Mouse (Mus musculus): ENCODE measurements at regions not wholly inside any gene's neighbourhood (a gene's known extent, or its start where the extent isn't known, plus 50 kb on each side); places are given as distances from the start of the nearest gene placed in this dataset.

- DNase-seq (ENCODE audit: extremely low spot score), result peak; percentile 62
Observed at GRCm38 (mm10) chr19:15649368-15649767, 297.8 kb downstream of the Psat1 start.

GRCm38 (mm10) chr19:15647313-15647712, 299.8 kb downstream of the Psat1 start:
- no peak for DNase-seq (ENCODE audit: extremely low spot score)

- DNase-seq (ENCODE audit: extremely low spot score), result no peak
Observed at GRCm38 (mm10) chr19:15644786-15645185, 302.4 kb downstream of the Psat1 start.

- DNase-seq (ENCODE audit: extremely low spot score), result peak; percentile 54
Observed at GRCm38 (mm10) chr19:15617233-15617915, 329.8 kb downstream of the Psat1 start.

- DNase-seq (ENCODE audit: extremely low spot score), result peak; percentile 67
Observed at GRCm38 (mm10) chr19:15614648-15615561, 332.2 kb downstream of the Psat1 start.

DNA sequence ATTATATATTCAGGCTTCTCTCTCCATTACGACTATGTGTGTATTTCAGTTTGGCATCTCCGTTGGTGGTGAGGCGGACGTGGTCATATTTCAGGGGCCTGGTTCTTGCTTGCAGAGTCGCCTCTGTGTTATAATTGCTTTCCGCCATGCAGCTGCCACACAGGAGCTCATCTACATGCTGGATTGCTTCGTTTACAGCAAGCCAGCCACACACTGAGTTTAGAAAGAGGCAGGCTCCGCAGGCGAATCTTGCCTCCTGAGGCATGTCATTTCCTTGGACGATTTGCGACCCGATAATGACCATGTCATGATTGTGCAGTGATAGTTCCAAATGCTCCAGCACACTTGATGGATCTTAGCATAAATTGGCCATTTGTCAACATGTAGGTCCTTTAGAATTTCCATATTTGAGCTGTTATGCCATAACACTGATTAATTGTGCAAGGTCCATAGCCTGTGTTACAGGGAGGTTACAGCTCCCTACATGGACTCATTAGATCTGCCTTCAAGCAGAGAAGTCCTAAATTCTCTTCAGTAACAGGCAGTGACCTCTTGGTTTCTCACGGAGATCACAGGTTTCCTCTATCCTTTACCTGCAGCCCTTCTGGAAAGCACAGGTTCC, 335.9 kb downstream of the Psat1 start:
- DNase-seq (ENCODE audit: extremely low spot score), result no peak

GRCm38 (mm10) chr19:15606440-15606839, 340.7 kb downstream of the Psat1 start:
- no peak for DNase-seq (ENCODE audit: extremely low spot score)

DNA sequence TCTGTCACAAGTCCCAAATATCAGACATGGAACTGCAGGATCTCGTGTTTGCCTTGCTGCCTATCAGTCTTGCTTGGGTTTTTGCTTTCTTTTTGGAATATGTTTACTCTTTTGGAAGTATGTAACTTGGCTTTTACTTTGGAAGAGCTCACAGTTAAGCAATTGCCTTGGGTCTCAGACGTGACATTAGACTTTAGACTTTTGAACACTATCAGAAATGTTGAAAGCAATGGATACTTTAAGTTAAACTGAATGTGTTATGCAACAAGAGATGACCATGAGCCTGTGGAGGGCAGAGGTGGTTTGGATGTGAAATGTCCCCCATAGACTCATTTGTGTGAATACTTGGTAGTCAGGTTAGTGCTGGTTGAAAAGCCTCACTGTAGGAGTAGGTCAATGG, 354.3 kb downstream of the Psat1 start:
- no peak for DNase-seq (ENCODE audit: extremely low spot score)

DNA sequence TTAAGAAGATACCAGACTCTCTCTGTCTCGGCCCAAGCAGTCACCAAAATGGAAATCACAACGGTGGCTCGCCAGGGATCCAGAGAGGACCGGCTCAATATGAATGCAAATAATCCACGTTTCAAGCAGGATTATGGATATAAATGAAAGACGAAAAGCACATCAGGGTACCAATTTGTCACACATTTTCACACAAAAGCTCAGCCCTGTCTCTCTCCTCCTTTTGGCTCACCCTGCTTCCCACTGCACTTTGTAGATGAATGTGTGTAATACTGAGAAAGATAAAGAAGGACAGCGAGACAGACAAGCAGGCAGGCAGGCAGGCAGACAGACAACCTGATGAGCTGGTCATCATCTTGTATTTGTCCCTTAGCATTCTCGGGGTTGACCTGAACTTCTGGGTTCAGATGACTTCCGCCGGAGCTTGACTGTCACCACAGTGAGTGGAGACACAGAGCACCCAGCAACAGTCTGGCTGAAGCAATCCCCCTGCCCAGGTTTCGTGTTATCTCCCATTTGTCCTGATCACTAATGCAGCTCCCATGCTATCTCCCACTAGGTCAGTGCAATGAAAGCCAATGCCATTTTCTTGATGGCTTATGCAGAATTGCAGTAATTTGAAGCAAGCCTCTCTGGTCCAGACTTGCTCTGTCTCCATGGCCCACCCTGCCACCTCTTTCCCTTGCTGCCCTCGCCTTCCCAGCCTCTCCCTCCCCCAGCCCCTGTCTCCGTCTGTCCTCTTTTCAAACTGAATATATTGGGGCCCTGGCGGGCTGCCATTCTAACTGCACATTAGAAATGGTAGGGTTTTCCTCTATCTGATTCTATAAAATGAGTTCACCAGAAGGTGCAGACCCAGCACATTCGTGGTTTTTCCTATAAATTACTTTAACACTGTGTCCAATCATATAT, 363.1 kb downstream of the Psat1 start:
- DNase-seq (ENCODE audit: extremely low spot score), result peak; percentile 5

GRCm38 (mm10) chr19:15583106-15583781, 363.9 kb downstream of the Psat1 start:
- peak; percentile 25 for DNase-seq (ENCODE audit: extremely low spot score)

GRCm38 (mm10) chr19:15571204-15571603, 375.9 kb downstream of the Psat1 start:
- no peak for DNase-seq (ENCODE audit: extremely low spot score)

DNA sequence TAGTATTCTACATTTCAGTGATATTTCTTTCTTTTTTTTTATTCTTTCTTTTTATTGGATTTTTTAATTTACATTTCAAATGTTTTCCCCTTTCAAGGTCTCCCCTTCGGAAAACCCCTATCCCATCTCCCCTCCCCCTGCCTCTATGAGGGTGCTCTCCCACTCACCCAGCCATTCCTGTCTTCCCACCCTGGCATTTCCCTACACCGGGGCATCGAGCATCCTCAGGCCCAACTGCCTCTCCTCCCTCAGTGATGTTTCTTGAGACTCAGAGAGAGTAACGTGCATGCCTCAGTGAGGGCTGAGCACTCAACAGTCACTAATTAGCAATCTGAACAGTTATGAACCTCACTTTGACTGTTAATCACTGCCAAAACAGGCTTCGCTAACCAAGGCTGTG, 385.6 kb downstream of the Psat1 start:
- DNase-seq (ENCODE audit: extremely low spot score), result no peak

DNA sequence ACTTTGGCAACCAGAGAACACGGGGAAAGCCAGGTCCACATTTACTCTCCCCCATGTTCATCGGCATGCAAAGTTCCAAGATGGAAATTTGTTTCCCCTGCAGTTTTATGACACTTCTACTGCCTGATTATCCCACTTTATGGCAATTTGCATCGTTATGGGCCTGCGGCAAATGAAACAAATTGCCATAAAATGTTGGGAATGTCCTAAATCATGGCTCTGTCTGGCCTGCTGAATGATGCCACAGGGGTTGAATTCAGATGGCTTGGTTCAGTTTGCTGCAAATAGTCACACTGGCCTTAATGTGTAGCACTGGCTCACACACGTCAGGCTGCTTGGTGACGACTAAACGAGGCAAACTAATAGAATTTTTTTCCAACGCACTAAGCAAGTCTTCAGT, 393.2 kb downstream of the Psat1 start:
- DNase-seq (ENCODE audit: extremely low spot score), result no peak

DNA sequence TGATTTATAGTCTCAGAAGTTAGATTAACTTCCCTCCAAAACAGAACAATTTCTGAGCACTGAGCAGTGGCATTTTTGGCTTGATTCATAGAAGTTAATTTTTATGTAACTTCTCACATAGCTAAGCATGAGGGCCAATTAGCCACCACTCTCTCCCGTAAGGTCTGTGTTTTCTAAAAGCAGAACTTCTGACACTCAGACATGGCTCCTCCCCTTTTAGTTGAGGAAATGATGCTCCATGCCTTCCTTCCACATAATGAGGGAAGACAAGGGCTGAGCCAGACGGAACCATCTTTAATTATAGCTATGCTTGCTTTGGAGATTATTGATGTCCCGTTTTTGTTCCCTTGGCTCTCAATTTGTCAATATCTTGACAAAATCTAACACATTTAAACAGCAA, 429.3 kb downstream of the Psat1 start:
- no peak for DNase-seq (ENCODE audit: extremely low spot score)

GRCm38 (mm10) chr19:15516566-15517305, 430.4 kb downstream of the Psat1 start:
- peak; percentile 15 for DNase-seq (ENCODE audit: extremely low spot score)

GRCm38 (mm10) chr19:15513197-15513596, 433.9 kb downstream of the Psat1 start:
- no peak for DNase-seq (ENCODE audit: extremely low spot score)

DNA sequence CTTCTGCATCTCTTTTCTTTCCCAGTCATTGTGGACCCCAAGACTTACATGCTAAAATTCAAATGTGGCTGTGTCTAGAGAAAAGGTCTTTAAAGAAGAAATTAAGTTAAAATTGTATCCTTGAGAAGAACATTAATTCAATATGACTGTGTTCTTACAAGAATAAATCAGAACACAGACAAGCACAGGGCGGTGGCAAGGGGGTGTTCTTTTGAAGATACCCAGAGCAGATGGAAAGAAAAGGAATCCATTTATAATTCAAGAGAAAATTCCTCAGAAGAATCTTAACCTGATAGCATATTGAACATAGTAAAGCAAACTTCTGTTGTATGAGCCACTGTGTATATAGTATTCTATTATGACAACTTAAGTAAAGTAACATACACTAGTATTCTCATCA, 436.7 kb downstream of the Psat1 start:
- no peak for DNase-seq (ENCODE audit: extremely low spot score)

DNA sequence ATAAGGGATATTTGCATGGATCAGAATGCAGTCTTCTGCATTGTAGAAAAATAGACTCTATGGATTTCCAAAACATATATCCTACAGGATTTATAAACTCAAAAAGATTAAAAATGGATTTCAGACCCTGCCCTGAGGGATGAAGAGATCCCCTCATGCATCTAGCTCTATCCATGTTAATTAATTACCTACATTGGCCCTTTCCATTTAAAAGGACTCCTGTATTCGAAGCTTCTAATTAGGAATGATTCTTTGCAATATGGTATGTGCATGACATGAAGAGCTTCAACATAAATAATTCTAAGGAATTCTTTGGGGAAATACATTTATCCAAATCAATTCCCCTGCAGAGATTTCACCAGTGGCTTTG, 444.2 kb downstream of the Psat1 start:
- DNase-seq (ENCODE audit: extremely low spot score), result no peak

- no peak for DNase-seq (ENCODE audit: extremely low spot score)
Observed at GRCm38 (mm10) chr19:15502315-15502984, 444.7 kb downstream of the Psat1 start.

DNA sequence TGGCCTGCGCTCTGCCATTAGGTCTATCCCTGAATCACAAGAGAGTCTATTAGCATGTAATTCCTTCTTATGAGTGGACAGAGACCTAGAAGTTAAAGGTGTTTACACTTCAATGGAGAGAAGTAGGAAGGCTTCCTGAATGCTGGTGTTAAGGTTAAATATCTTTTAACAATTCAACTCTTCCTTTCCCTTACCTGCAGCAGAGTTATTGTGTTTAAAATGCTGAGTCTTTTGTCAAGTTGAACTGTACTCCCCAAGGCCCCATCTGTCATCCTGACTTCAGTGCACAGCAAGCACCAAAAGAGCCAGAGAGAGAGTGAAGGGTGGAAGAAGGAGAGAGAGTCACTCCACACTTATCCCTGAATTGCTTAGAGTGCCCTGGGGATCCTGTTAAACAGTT, 451.6 kb downstream of the Psat1 start:
- no peak for DNase-seq (ENCODE audit: extremely low spot score)

Data from embryo, embryonic 9.5 days (tissue).